Mouse (Mus musculus) cerebellum, adult 9-11 months (tissue): Measurements from ENCODE around the gene Olfr206.
"Not testable (repeated sequence)": the region's sequence is repeated elsewhere in the genome, so short reads cannot be mapped to it uniquely, and the experiment has no call there.

ENCODE experiments used
- DNase-seq: peaks from one replicate; pipeline ENCODE4 v3.0.0; 2022

Gene Olfr206

GRCm38 (mm10) chr16:59349146-59349545 lies at the start of gene Olfr206:
Gene Olfr206, minus strand, starts transcription at chr16:59349246.
- DNase-seq: no peak

GRCm38 (mm10) chr16:59393300-59393699 lies 44.3 kb upstream of the Olfr206 start:
- peak; percentile 62 for DNase-seq

- no peak for DNase-seq
These were observed 14.8 kb upstream of the Olfr206 start, which contains the start of gene Olfr209 for GRCm38 (mm10) chr16:59363893-59364292. Gene Olfr209, minus strand, starts transcription at chr16:59363993.

GRCm38 (mm10) chr16:59331038-59331437 lies 18.0 kb downstream of the Olfr206 start, which contains the start of gene Olfr205:
Gene Olfr205, minus strand, starts transcription at chr16:59331138.
- DNase-seq: no peak

- not testable (repeated sequence) for DNase-seq
These were observed 25.8 kb downstream of the Olfr206 start for GRCm38 (mm10) chr16:59323262-59323661.

GRCm38 (mm10) chr16:59318148-59318547 lies 30.9 kb downstream of the Olfr206 start, which contains the start of gene Olfr204:
Gene Olfr204, minus strand, starts transcription at chr16:59318248.
- no peak for DNase-seq

- no peak for DNase-seq
These were observed 50.5 kb downstream of the Olfr206 start, which contains the start of gene Olfr203 for GRCm38 (mm10) chr16:59298581-59298980. Gene Olfr203, plus strand, starts transcription at chr16:59298881.
